Mouse (Mus musculus) spleen, postnatal 10 days (tissue): ENCODE data around the gene Slx.
"Not testable (repeated sequence)": the region's sequence is repeated elsewhere in the genome, so short reads cannot be mapped to it uniquely, and the experiment has no call there.

Source experiments
- DNase-seq, 2 experiments: peaks; one replicate each; pipeline ENCODE4 v3.0.0; 2021 to 2022; ENCODE audit warnings: low spot score in 2 of 2

The Slx gene

DNA sequence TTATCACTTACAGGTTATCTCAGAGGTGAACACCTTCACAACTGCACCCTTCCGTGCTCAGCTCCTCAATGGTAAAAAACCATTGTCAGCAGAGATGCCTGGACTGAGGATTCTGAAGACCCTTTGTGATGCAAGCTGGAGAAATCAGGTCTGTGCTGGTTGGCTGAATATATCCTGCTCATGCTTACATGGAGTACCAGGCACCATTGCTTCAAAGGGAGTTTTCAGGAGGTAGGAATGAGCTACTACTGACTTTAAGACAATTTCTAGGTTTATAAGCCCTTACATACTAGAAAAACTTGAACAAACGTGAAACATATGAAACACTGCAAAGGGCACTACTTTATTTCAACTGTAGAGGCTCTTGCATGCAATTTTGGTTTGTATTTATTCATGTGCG lies at the start of gene Slx:
Gene Slx (minus strand): TSS at position 101 of the 400 bp plus-strand sequence.
- not testable (repeated sequence) for DNase-seq
